Mouse (Mus musculus) gastrocnemius, adult 8-10 months (tissue): ENCODE measurements around the gene Tmed6. TPM values are rescaled to one million over a fixed set of nuclear protein-coding genes. Genes with fewer than 3 reads are reported as not detected.
"Not testable (repeated sequence)": the region's sequence is repeated elsewhere in the genome, so short reads cannot be mapped to it uniquely, and the experiment has no call there.

ENCODE experiments used
- DNase-seq, 2 experiments: peaks; one replicate each; pipeline ENCODE4 v3.0.0; 2022; ENCODE audit warnings: low spot score in 2 of 2
- total RNA-seq, 4 experiments: library from RNA; stranded (reverse); gene quantifications; 2 replicates each; pipeline ENCODE4 v1.2.4; 2022

Gene Tmed6
- total RNA-seq, 4 experiments from 2014 or later, result not detected

GRCm38 (mm10) chr8:107074128-107074527 is 8.7 kb upstream of the Tmed6 start:
- DNase-seq, result no peak

- DNase-seq, result no peak
These were observed 8.3 kb upstream of the Tmed6 start for GRCm38 (mm10) chr8:107073706-107074105.

GRCm38 (mm10) chr8:107062613-107063012 is 2.8 kb downstream of the Tmed6 start:
- no peak for DNase-seq

- no peak for DNase-seq
These were observed 8.5 kb downstream of the Tmed6 start for GRCm38 (mm10) chr8:107056973-107057369.

- peak; percentile 94 for DNase-seq
These were observed 9.1 kb downstream of the Tmed6 start, which contains the start of the genes Cog8 and Nip7 for GRCm38 (mm10) chr8:107056076-107056972. Gene Cog8 (minus strand): TSS chr8:107056689. Gene Nip7 (plus strand): TSS chr8:107056877.

- DNase-seq, result no peak
These were observed 13.4 kb downstream of the Tmed6 start for GRCm38 (mm10) chr8:107052046-107052445.

GRCm38 (mm10) chr8:107049480-107049879 is 16.0 kb downstream of the Tmed6 start:
- no peak for DNase-seq

- DNase-seq, result peak; percentile 56 to 71
These were observed 17.1 kb downstream of the Tmed6 start, which contains the start of gene Pdf for GRCm38 (mm10) chr8:107048061-107048941. Gene Pdf (minus strand): TSS chr8:107048614.

GRCm38 (mm10) chr8:107046976-107047375 is 18.5 kb downstream of the Tmed6 start:
- no peak for DNase-seq

GRCm38 (mm10) chr8:107045478-107045877 is 20.0 kb downstream of the Tmed6 start:
- no peak for DNase-seq

- no peak for DNase-seq
These were observed 24.8 kb downstream of the Tmed6 start for GRCm38 (mm10) chr8:107040632-107041031.

- no peak for DNase-seq
These were observed 28.8 kb downstream of the Tmed6 start for GRCm38 (mm10) chr8:107036626-107037025.

- DNase-seq, result no peak
These were observed 29.8 kb downstream of the Tmed6 start for GRCm38 (mm10) chr8:107035641-107036040.

GRCm38 (mm10) chr8:107033609-107034008 is 31.8 kb downstream of the Tmed6 start:
- not testable (repeated sequence) for DNase-seq

GRCm38 (mm10) chr8:107031577-107032090 is 33.8 kb downstream of the Tmed6 start:
- DNase-seq, result peak in 1 of 2 experiments; percentile 7

GRCm38 (mm10) chr8:107030650-107031576 is 34.5 kb downstream of the Tmed6 start, which contains the start of gene Vps4a:
Gene Vps4a (plus strand): TSS chr8:107031222.
- peak; percentile 95 to 96 for DNase-seq

GRCm38 (mm10) chr8:107030058-107030457 is 35.4 kb downstream of the Tmed6 start:
- DNase-seq, result no peak

- no peak for DNase-seq
These were observed 36.1 kb downstream of the Tmed6 start for GRCm38 (mm10) chr8:107029310-107029709.

GRCm38 (mm10) chr8:107023479-107023878 is 42.0 kb downstream of the Tmed6 start:
- DNase-seq, result no peak

- DNase-seq, result no peak
These were observed 50.5 kb downstream of the Tmed6 start for GRCm38 (mm10) chr8:107014915-107015314.
